Mouse (Mus musculus) forebrain, embryonic 12.5 days (tissue): ENCODE results near the gene Atxn1. TPM values are rescaled to one million over a fixed set of nuclear protein-coding genes. Genes with fewer than 3 reads are reported as not detected.

Source experiments
- ATAC-seq: fragments of 200-750 bp; cut with Nextera tagmentation; 2 replicates; pipeline ENCODE4 v1.8.0; 2017; ENCODE audit warnings: moderate TSS enrichment; ENCODE audit not compliant: low FRiP score
- H3K27ac ChIP-seq: fragments of 300-500 bp; sonication (generic); 2 replicates; pipeline ENCODE4 v1.5.1; 2016; ENCODE audit warnings: mild to moderate bottlenecking
- H3K27me3 ChIP-seq: fragments of 300-500 bp; sonication (generic); 2 replicates; pipeline ENCODE4 v1.6.1; 2016; ENCODE audit warnings: mild to moderate bottlenecking
- H3K36me3 ChIP-seq: fragments of 300-500 bp; sonication (generic); replicated peaks from 2 replicates; pipeline ENCODE4 v1.6.1; 2016; ENCODE audit warnings: mild to moderate bottlenecking
- H3K4me1 ChIP-seq: fragments of 300-500 bp; sonication (generic); 2 replicates; pipeline ENCODE4 v1.6.1; 2016
- H3K4me2 ChIP-seq: fragments of 300-500 bp; sonication (generic); 2 replicates; pipeline ENCODE4 v1.6.1; 2016; ENCODE audit warnings: mild to moderate bottlenecking, moderate library complexity
- H3K4me3 ChIP-seq: fragments of 300-500 bp; sonication (generic); replicated peaks from 2 replicates; pipeline ENCODE4 v1.5.1; 2016; ENCODE audit warnings: mild to moderate bottlenecking
- H3K9ac ChIP-seq: fragments of 300-500 bp; sonication (generic); 2 replicates; pipeline ENCODE4 v1.6.1; 2016; ENCODE audit warnings: mild to moderate bottlenecking
- H3K9me3 ChIP-seq: fragments of 300-500 bp; sonication (generic); 2 replicates; pipeline ENCODE4 v1.6.1; 2016
- WGBS: fragments of 180-500 bp; shearing (Covaris S2); methylation state at CpG from one replicate; pipeline ENCODE4 v1.1.7; 2016; 5-methylcytosine and 5-hydroxymethylcytosine counted together
- polyA plus RNA-seq: library from polyadenylated mRNA; unstranded; fragments of >200 nt; fragmentation: Nextera tagmentation; extraction: Ambion mirVana; gene quantifications from 2 replicates; pipeline ENCODE4 v1.2.1, GENCODE M21; 2016

Atxn1 gene
- polyA plus RNA-seq, 1 experiment from 2014 or later = 3.7 TPM

DNA sequence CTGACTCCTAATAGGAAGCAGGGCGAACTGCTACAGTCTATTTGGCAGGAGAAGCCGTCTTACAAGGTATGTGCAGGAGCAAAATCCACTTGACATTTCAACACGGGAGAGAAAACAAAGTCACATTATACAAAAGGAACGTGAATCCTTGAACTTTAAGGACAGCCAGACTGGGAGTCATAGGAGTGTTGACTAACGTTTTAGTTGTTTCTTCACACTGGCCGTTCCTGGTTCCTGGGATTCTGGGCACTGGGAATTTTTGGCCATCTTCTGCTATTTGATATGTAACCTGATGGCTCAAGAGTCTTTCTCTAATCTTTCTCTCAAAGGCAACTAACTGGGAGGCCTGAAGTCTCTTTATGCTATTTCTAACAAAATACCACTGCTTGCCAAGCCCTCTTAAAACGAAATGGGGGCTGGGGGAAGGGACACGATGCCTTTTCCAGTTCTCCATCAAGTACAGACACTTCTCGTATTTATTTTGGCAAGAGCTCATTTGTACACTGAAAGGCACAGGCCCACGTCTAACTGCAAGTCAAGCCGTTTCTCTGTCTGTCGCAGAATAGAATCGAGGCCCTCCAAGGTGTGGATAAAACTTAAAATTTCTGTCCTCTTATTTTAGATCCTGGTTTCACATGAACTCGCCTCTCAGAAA is 4.4 kb downstream of the Atxn1 start:
- Histone ChIP-seq H3K4me2 (peak overlapping the region; percentile 3; the same call in 1 of the 2 replicates), H3K27ac (no peak overlapping the region), H3K9ac (no peak overlapping the region), H3K9me3 (no peaks in the 10 kb centered on the region), H3K4me3 (no peak overlapping the region), H3K27me3 (no peaks in the 10 kb centered on the region), H3K4me1 (peaks cover 37% of the 10 kb centered on the region), H3K36me3 (no peaks in the 10 kb centered on the region)
- WGBS = 33% methylated on average over 14 of the region's 14 CpGs
- no peak for ATAC-seq

DNA sequence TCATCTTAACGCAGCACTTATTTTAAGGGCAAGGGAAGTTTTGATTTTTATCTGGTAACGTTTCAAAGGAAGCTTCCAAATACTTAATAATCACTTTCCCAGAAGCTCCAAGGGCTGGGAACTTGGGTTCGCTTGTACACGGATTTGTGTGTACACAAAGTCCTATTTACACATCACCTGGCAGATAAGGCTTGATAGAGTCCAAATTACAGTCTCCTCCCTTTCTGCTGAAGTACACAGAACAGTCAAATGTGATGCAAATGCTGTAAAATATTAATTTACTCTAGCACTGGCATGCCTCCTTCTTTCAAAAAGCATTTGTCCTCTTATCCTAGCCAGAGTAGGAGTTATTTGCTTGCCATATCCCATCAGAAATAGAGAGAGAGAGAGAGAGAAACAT is 6.5 kb downstream of the Atxn1 start:
- WGBS = 82% methylated on average over 4 of the region's 4 CpGs
- no peak for ATAC-seq
- H3K9ac ChIP-seq = no peak overlapping the region

DNA sequence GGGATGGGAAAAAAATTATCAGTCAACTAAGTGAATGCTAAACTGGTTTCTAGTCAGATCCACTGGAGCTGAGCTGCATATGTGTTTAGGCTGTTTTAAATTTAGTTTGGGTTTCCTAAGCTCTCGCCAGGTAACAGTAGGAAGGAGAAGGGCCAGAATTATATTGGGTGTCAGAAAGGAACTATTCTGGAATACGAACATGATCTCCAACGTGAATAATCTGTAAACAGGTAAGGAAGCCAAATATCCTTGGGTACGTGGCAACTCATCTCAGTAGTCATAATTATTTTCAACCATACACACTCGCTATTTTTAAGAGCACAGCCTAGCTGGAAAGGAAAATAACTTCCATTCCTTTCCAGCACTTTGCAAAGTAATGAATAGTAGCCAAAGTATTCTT is 7.2 kb downstream of the Atxn1 start:
- no peak overlapping the region for H3K9ac ChIP-seq
- 82% methylated on average over 5 of the region's 5 CpGs for WGBS
- ATAC-seq = no peak

More for the DNA sequence above, 6.5 kb downstream of the Atxn1 start:
- H3K36me3 ChIP-seq = no peaks in the 10 kb centered on the region
- no peak overlapping the region for H3K4me2 ChIP-seq
- no peaks in the 10 kb centered on the region for H3K9me3 ChIP-seq
- H3K4me3 ChIP-seq = no peak overlapping the region
- H3K27ac ChIP-seq = no peak overlapping the region
- peaks cover 34% of the 10 kb centered on the region for H3K4me1 ChIP-seq
- no peaks in the 10 kb centered on the region for H3K27me3 ChIP-seq

DNA sequence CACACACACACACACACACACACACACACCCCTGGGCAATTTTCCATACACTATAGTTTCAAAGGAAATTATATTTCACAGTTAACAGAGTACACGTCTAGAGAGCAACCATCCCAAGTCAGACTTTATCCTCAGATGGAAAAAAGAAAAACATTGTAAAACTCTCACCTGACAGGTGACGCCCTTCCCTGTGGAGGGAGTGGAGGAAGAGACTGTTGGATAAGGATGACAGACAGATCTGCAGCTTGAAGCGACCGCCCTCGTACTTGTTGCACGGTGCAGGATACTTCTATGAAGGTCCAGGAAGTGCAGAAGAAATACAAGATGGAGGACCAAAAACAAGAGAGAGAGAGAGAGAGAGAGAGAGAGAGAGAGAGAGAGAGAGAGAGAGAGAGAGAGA is 8.5 kb downstream of the Atxn1 start:
- WGBS = 95% methylated on average over 6 of the region's 6 CpGs
- no peak overlapping the region for H3K4me2 ChIP-seq

More for the DNA sequence above, 7.2 kb downstream of the Atxn1 start:
- no peak overlapping the region for H3K4me2 ChIP-seq
- H3K4me1 ChIP-seq = peaks cover 29% of the 10 kb centered on the region
- no peaks in the 10 kb centered on the region for H3K36me3 ChIP-seq
- no peaks in the 10 kb centered on the region for H3K9me3 ChIP-seq
- H3K27ac ChIP-seq = no peak overlapping the region
- H3K27me3 ChIP-seq = no peaks in the 10 kb centered on the region
- no peak overlapping the region for H3K4me3 ChIP-seq

DNA sequence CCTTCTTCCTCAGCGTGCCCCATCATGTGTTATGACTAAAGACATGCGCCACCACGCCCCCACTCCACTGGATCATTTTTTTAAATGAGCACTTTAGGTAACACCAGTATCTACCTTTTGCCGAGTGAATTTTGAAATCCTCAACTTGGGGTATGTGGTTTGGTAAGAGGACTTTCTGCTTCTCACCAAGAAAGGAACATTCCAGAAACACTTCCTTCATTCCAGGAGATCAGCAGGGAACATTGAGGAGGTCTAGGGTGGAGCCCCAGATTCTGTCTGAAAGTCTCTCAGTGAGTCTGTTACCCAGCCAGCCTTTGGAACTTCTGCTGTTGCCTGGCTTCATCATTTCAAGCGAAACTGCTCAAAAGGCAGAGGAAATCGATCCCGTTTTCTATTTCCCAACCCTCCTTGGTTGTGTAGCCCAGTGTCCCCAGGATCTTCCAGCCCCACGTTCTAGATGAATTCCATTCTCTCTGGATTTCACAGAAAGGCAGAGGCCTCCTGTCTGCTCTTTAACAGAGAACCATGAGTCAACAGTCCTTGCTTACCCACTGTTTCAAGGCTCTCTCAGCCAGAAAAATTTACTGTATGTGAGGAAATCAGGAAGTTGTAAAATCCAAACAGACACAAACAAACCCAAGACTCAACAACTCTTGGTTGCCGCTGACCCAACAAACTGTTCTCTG is 9.3 kb downstream of the Atxn1 start:
- H3K9ac ChIP-seq = no peak overlapping the region
- H3K36me3 ChIP-seq = no peaks in the 10 kb centered on the region

More for the DNA sequence above, 8.5 kb downstream of the Atxn1 start:
- Histone ChIP-seq H3K9me3 (no peaks in the 10 kb centered on the region), H3K4me3 (no peak overlapping the region), H3K27ac (no peak overlapping the region), H3K27me3 (no peaks in the 10 kb centered on the region), H3K36me3 (no peaks in the 10 kb centered on the region), H3K9ac (no peak overlapping the region), H3K4me1 (peaks cover 17% of the 10 kb centered on the region)
- ATAC-seq = no peak

DNA sequence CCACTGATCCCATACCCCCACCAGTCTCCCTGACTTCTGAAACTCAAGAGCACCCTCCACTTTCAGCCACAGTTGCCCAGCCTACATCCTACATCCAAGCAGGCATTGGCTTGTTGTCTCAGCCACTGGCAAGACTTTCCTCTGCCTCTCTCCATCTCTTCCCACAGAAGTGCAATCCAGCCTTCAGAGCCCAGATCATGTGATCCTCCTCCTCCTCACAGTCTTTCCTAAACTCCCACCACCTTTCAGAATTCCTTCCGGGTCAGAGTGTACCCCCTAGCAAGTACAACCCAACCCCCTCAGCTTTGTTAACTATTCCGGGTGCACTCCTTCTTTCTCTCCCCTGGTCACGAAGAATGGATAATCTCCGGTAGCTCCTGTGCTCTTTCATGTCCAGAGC is 11.7 kb downstream of the Atxn1 start:
- no peaks in the 10 kb centered on the region for H3K36me3 ChIP-seq
- H3K4me1 ChIP-seq = peaks cover 5% of the 10 kb centered on the region
- no peak overlapping the region for H3K4me2 ChIP-seq
- H3K4me3 ChIP-seq = no peak overlapping the region
- no peak for ATAC-seq
- no peaks in the 10 kb centered on the region for H3K27me3 ChIP-seq
- H3K9me3 ChIP-seq = no peaks in the 10 kb centered on the region
- H3K9ac ChIP-seq = no peak overlapping the region
- WGBS = 58% methylated on average over 4 of the region's 4 CpGs
- H3K27ac ChIP-seq = no peak overlapping the region

More for the DNA sequence above, 9.3 kb downstream of the Atxn1 start:
- no peak for ATAC-seq
- Histone ChIP-seq H3K27me3 (no peaks in the 10 kb centered on the region), H3K4me3 (no peak overlapping the region), H3K4me2 (no peak overlapping the region), H3K27ac (no peak overlapping the region), H3K4me1 (peaks cover 15% of the 10 kb centered on the region), H3K9me3 (no peaks in the 10 kb centered on the region)
- WGBS = 92% methylated on average over 9 of the region's 9 CpGs

DNA sequence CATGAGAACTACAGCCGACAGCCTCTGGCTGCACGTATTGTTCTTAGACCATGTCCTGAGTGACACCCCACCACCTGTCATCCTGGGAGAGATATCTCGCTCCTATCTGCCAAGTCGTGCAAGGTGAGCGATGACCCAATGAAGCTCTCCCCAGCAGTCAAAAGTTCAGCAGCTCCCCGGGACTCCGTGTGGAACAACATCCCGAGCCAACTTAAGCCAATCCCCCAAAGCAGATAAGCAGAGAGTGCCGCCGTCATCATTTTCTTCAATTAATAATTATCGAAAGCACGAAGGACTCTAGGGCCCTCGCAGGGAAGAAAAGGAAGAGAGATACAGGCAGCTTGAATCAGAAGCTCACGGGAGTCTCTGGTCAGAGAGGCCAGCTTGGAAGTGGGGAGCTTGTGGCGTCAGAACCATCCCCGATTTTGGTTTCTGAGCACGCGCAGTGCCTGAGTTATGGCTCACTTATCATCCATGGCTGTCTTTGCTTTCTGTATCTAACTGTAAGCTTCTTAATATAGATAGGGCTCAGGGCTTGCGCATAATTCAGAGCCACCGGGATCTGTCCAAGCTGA is 13.7 kb downstream of the Atxn1 start:
- no peaks in the 10 kb centered on the region for H3K9me3 ChIP-seq
- ATAC-seq = no peak
- H3K27ac ChIP-seq = no peak overlapping the region
- H3K36me3 ChIP-seq = no peaks in the 10 kb centered on the region
- 89% methylated on average over 20 of the region's 20 CpGs for WGBS
- H3K4me3 ChIP-seq = no peak overlapping the region
- H3K4me1 ChIP-seq = peaks cover 5% of the 10 kb centered on the region
- no peak overlapping the region for H3K4me2 ChIP-seq
- no peak overlapping the region for H3K9ac ChIP-seq
- no peaks in the 10 kb centered on the region for H3K27me3 ChIP-seq

DNA sequence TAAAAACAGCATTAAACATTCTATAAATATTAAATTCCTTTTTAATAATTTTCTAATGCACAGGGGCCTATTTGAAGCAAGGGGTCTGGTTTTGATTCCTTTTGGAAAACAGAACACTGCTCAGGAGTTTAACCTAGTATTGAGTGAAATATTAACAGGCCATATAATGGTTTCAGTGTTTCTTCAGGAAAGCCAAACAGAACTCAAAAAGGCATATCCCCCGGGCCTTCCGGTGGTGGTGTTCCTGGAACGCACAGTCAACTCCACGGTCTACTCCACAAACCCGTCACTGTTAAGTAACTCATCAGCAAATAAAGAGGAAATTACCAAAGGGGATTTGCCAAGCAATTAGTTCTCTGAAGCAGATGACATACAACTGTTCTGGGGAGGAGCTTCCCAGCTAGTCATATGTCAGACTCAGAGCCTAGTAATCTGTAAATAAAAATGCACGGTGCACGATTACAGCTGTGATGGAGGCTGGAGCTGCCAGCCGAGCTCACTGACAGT is 14.4 kb downstream of the Atxn1 start:
- H3K36me3 ChIP-seq = no peaks in the 10 kb centered on the region
- no peak overlapping the region for H3K4me3 ChIP-seq
- H3K4me1 ChIP-seq = peaks cover 5% of the 10 kb centered on the region
- no peaks in the 10 kb centered on the region for H3K27me3 ChIP-seq
- no peak overlapping the region for H3K27ac ChIP-seq
- H3K4me2 ChIP-seq = no peak overlapping the region
- WGBS = 73% methylated on average over 8 of the region's 8 CpGs
- no peak overlapping the region for H3K9ac ChIP-seq
- ATAC-seq = no peak
- H3K9me3 ChIP-seq = no peaks in the 10 kb centered on the region

DNA sequence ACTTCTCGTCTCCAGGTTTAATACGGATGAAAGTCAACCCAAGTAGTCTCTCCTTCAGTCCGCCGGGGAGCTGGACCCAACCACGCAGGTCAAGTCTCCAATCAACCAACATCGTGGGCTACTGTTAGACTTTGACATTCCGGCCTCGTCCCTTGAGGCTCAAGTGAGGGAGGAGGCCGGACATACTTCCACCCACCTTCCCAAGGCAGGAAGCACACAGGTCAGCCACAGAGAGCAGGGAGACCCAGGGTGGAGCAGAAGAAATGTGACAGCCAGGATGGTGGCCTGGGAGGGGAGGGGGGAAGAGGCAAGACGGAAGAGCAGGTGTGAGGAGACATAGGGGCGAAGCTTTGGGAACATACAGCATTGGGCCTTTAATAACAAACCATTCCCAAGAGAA is 18.7 kb downstream of the Atxn1 start:
- Histone ChIP-seq H3K27me3 (no peaks in the 10 kb centered on the region), H3K4me2 (no peak overlapping the region), H3K27ac (no peak overlapping the region), H3K36me3 (no peaks in the 10 kb centered on the region), H3K9me3 (no peaks in the 10 kb centered on the region), H3K4me3 (no peak overlapping the region), H3K4me1 (peaks cover 5% of the 10 kb centered on the region), H3K9ac (no peak overlapping the region)
- no peak for ATAC-seq
- WGBS = 96% methylated on average over 11 of the region's 11 CpGs

DNA sequence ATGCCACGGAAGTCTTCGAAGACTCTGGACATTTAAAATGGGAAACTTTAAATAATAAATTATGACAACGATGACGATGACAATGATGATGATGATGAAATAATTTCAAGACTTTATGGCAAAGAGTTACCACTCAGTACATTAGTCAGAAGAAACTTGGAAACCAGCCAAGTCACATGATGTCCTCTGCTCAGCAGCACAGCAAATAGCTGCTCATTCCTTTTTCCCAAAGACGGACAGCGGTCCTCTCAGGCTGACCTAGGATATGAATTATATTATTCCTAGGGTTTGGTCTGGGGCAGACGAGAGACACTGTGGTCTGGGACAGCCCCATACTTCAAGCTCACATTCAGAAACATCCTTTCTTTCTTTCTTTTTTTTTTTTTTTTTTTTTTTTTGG is 22.5 kb downstream of the Atxn1 start:
- no peaks in the 10 kb centered on the region for H3K27me3 ChIP-seq
- H3K9me3 ChIP-seq = no peaks in the 10 kb centered on the region
- H3K36me3 ChIP-seq = no peaks in the 10 kb centered on the region
- H3K4me1 ChIP-seq = no peaks in the 10 kb centered on the region
- no peak overlapping the region for H3K9ac ChIP-seq
- ATAC-seq = no peak
- WGBS = 96% methylated on average over 7 of the region's 7 CpGs
- no peak overlapping the region for H3K4me2 ChIP-seq
- no peak overlapping the region for H3K27ac ChIP-seq
- H3K4me3 ChIP-seq = no peak overlapping the region

DNA sequence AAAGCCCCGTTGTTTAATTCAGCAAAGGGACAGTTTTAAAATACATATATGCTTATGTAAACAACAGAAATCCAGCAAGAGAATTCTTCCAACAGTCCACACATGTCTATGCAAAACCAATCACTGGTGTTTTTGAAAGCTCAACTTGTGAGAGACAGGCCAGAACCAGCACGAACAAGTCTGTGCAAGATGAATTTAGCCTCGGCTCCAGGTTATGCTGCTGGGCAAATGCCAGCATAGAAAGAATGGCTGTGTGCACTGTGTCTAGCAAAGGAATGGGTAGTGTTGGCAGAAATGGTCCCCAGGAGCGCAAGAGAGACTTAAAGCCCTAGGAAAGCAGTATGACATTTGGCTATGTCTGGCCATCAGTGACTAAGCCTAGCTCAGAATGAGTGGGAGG is 24.1 kb downstream of the Atxn1 start:
- H3K4me3 ChIP-seq = no peak overlapping the region
- no peak for ATAC-seq

DNA sequence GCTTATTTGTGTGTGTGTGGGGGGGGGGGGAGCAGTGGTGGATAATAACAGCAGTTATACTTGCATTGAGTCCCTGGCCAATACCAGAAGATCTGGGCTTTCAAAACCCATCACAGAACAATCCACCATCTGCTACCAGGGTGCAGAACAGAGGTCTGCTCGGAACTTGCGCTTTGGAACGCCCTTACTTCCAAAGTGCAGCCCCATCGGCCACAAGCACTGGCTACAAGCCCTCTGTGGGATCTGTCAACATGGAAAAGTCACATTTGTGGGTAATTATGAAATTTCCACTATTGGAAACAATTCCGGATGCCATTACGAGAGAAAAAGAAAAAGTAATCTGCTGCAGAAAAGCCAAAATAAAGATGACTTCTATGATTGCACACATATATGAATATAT is 25.2 kb downstream of the Atxn1 start:
- Histone ChIP-seq H3K4me2 (no peak overlapping the region), H3K9ac (no peak overlapping the region), H3K27me3 (no peaks in the 10 kb centered on the region), H3K36me3 (no peaks in the 10 kb centered on the region), H3K9me3 (no peaks in the 10 kb centered on the region), H3K27ac (no peak overlapping the region), H3K4me3 (no peak overlapping the region), H3K4me1 (no peaks in the 10 kb centered on the region)
- no peak for ATAC-seq
- 90% methylated on average over 6 of the region's 6 CpGs for WGBS

More for the DNA sequence above, 24.1 kb downstream of the Atxn1 start:
- Histone ChIP-seq H3K27ac (no peak overlapping the region), H3K36me3 (no peaks in the 10 kb centered on the region), H3K4me1 (no peaks in the 10 kb centered on the region), H3K27me3 (no peaks in the 10 kb centered on the region), H3K9me3 (no peaks in the 10 kb centered on the region), H3K9ac (no peak overlapping the region), H3K4me2 (no peak overlapping the region)
- 96% methylated on average over 4 of the region's 4 CpGs for WGBS
